Mouse (Mus musculus) bone marrow macrophage, adult 2 months (primary cell): ENCODE results near the gene Tyrp1. TPM values are rescaled to one million over a fixed set of nuclear protein-coding genes. Genes with fewer than 3 reads are reported as not detected.

Experiments used
- H3K27ac ChIP-seq: 2 replicates; pipeline ENCODE4 v1.5.1; 2012; ENCODE audit warnings: low read depth, low read length; ENCODE audit not compliant: insufficient read depth
- H3K4me1 ChIP-seq: 2 replicates; pipeline ENCODE4 v1.6.1; 2012; ENCODE audit warnings: low read length; ENCODE audit not compliant: control insufficient read depth, insufficient read depth
- H3K4me3 ChIP-seq: 2 replicates; pipeline ENCODE4 v1.5.1; 2012; ENCODE audit warnings: mild to moderate bottlenecking, low read length, moderate library complexity; ENCODE audit not compliant: insufficient read depth
- CTCF ChIP-seq: IDR thresholded peaks from 2 replicates; pipeline ENCODE4 v1.5.1; 2012; ENCODE audit warnings: low read depth, mild to moderate bottlenecking, low read length, moderate library complexity
- POLR2A ChIP-seq: IDR thresholded peaks from 2 replicates; pipeline ENCODE4 v1.6.1; 2012; ENCODE audit warnings: mild to moderate bottlenecking, low read depth, low read length, borderline replicate concordance
- polyA plus RNA-seq: library from polyadenylated mRNA; stranded (reverse); fragments of >200 nt; gene quantifications from 2 replicates; pipeline ENCODE4 v1.2.4, GENCODE M21; 2012; ENCODE audit not compliant: missing spikeins, insufficient read depth, insufficient read length

Gene Tyrp1
- polyA plus RNA-seq, result not detected in 2 replicates

DNA sequence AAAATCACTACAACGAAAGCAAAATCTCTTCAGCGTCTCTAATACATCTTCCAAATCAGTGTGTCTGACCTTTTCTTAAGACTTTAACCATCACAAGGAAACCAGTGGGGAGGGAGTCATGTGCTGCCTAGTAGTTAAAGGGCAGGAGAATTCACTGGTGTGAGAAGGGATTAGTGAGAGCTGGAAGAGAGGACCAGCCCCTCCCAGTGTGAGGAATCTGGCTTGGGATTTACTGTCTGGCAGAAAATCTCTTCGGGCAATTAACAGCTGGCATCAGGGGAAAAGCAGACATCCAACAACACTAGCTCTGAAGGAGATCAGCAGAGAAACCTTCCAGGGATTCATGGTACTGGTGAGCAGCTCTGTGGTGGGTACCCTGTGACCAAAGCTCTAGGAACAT, at the start of gene Tyrp1:
Gene Tyrp1, plus strand, starts transcription at position 74 of the 400 bp plus-strand sequence.
- no peak within 1 kb of the TSS for H3K27ac ChIP-seq
- no peak within 1 kb of the TSS for H3K4me3 ChIP-seq
- H3K4me1 ChIP-seq, result no peaks in the 10 kb centered on the region
- TF ChIP-seq POLR2A (no peak), CTCF (no peak)

DNA sequence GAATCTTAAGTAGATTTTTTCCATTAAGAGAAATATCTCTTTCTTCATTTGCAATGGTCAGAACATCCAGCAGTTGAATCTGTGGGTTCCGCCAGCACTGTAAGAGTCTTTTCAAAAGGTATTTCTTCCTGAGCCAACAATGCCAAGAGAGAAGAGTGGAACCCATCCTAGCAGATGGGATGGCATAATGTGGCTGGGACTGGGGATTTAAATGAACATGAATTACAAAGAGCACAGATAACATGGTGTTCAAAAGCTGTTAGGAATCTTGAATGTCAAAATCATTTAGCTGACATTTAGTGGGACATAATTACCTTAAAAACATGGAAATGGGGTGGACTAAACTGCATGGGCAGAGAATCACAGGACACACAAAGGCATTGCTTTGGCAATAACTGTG, 45.6 kb upstream of the Tyrp1 start:
- no peak overlapping the region for H3K27ac ChIP-seq
- H3K4me3 ChIP-seq, result no peak overlapping the region
- no peaks in the 10 kb centered on the region for H3K4me1 ChIP-seq
- no peak for TF ChIP-seq CTCF
- no peak for TF ChIP-seq POLR2A

DNA sequence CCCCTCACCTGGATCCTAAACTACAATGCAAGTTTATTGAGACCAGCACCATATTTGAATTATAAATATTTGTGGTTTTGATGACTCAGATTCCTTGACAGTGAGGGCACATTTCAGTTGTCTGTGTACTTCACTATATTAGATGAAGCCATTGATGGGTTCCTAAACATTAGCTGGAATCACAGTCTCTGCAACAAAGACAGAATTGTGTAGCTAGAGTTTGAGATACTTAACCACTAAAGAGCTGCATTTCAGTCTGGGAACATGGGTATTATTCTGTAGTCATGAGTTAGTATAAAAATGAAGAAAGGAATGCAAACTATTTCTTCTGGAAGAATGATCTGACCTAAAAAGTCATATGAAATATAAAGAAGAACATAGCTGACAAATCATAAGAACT, 14.4 kb upstream of the Tyrp1 start:
- Histone ChIP-seq H3K4me1 (no peaks in the 10 kb centered on the region), H3K4me3 (no peak overlapping the region), H3K27ac (no peak overlapping the region)
- no peak for TF ChIP-seq POLR2A
- TF ChIP-seq CTCF, result no peak

DNA sequence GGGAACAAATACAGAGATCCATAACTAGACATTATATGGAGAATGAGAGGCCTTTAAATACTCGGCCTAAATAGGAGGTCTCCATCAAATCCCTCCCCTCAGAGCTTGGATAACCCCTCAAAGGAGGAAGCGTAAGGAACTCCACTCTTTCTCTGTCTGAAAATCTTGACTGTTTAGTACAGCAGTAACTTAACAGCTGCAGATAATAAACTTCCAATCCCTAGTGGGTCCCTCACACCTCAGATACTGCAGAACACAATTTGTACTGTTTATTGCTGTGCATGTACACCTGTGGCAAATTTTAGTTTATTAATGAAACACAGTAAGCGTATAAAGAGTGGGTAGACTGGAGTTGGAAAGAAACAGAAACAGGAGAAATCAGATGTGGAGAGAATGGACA, 12.0 kb upstream of the Tyrp1 start:
- Histone ChIP-seq H3K4me1 (no peaks in the 10 kb centered on the region), H3K4me3 (no peak overlapping the region), H3K27ac (no peak overlapping the region)
- TF ChIP-seq CTCF, result no peak
- TF ChIP-seq POLR2A, result no peak

DNA sequence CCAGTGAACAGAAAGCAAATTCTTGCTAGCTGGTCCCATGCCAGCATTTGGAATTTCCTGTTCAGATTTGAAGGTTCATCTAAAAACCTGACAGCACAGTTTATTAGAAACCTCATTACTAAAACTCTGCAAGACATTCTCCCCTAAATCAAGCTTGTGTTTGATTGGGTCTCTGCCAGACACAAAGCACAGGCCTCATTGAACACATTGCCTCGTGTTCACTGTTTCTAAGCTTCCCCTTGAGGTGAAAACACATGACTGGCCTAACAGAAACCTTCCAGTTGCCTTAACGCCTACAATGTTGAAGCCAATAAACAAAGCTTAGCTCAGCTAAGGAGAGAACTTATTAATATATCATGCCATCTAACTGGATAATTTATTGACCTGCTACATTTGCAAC, 5.7 kb upstream of the Tyrp1 start:
- no peak overlapping the region for H3K27ac ChIP-seq
- TF ChIP-seq POLR2A (no peak), CTCF (no peak)
- H3K4me1 ChIP-seq, result no peaks in the 10 kb centered on the region
- H3K4me3 ChIP-seq, result no peak overlapping the region

DNA sequence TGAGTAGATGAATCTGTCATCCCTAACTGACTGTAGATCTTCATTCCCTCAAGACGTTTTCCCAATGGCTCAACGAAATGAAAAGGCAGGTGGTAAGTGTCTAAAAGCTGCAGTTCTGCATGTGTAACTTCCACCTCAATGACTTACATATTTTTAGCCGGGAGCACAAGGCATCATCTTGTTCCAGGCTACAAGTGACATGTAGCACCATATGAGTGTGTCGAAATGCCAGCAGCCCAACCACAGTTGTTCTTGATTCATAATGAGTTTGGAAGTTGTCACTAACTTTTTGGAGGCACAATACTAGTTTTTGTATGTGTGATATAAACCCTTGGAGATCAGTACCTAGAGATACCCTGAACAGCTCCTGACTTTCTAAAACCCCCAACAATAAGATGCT, 5.4 kb downstream of the Tyrp1 start:
- no peak for TF ChIP-seq POLR2A
- TF ChIP-seq CTCF, result no peak
- Histone ChIP-seq H3K4me3 (no peak overlapping the region), H3K4me1 (no peaks in the 10 kb centered on the region), H3K27ac (no peak overlapping the region)

DNA sequence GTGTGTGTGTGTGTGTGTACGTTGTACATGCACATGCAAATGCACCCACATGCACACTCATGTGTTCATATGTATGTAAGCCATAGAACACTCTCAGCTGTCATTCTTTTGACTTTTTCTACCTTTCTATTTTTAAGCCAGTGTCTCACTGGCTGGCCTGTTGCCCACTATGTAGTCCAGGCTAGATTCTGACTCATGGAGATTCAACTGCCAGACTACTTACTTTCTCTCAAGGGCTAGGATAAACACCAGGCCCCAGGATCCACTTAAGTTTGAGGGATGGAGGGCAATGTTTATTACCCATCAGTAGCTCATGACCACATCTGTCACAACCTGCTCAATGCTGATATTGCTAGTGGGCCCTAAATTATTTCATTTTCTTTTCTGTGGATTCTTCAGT, 8.1 kb downstream of the Tyrp1 start:
- TF ChIP-seq CTCF (no peak), POLR2A (no peak)
- Histone ChIP-seq H3K4me1 (no peaks in the 10 kb centered on the region), H3K27ac (no peak overlapping the region), H3K4me3 (no peak overlapping the region)

DNA sequence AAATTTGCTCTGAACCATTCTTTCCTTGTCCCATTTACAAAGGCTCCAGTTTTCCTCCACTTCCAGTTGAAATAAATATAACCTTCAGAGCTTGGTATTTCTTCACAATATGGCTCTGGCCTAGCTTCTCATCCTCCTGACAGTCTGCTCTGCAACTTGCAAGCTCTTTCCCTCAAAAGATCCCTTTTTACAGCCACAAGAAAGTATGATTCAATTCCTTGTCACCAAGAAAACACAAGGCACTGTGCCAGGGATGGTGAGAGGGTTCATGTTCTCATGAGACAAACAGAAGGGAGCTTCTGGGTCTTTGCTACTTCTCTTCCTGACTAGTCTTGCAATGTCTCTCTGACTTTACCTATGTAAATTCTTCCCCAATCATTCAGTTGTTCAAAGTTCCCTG, 9.8 kb downstream of the Tyrp1 start:
- Histone ChIP-seq H3K27ac (no peak overlapping the region), H3K4me1 (no peaks in the 10 kb centered on the region)
- TF ChIP-seq CTCF, result no peak
- no peak for TF ChIP-seq POLR2A

DNA sequence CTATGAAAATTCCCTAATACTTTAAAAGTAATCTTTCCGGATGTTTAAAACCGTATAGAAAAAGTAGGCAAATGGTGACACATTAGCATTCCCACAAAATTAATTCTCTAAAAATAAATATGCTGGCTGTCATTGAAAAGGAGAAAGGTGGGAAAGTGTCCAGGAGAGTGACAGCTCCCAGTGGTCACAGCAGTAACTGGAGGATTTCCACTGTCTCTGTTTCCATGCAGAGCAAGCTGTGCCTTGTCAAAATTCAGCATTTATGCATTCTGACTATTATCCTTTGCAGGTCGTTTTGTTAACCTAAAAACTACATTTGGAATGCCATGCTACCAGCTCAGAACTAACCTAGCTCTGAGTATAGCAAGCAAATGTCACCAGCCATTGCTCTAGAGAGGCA, 12.1 kb downstream of the Tyrp1 start:
- Histone ChIP-seq H3K4me3 (no peak overlapping the region), H3K4me1 (no peaks in the 10 kb centered on the region), H3K27ac (no peak overlapping the region)
- TF ChIP-seq CTCF (no peak), POLR2A (no peak)

More for the DNA sequence above, 9.8 kb downstream of the Tyrp1 start:
- H3K4me3 ChIP-seq, result no peak overlapping the region

DNA sequence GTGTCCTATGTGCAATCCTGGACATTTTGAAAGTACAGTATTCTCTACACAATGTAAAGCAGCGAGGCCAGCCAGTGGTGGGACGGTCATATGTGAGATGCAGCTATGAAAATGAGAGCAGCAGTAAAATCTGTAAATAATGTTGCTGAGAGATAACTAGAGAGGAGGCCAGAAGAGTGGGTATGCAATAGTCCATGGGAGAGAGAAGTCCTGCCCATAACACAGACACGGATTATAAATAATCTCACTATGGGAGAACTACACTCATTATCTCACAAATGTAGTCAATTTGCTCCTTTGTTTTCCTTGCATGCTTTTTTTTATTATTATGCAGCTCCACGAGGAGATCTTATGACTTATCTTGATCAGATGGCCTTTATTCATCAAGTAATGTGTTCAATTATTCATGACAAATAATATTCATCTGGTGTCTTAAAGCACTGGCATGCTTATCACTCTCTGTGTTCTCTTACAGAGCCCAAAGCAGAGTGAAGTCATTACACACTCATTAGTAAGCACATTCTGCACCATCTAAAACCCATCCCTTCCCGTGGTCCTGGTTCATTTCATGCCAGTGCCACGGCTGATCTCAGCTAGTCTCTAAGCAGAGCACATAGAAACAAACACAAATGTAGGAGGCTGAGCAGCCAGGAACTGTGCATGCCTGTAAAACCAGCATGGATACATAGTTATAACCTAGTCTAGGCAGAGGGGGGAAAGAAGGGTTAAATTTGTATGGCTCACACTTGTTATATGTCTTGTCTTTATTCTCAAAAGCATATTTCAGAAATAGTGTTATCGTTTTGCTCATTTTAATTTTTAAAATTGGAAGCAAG, 18.9 kb downstream of the Tyrp1 start:
- TF ChIP-seq POLR2A, result no peak
- no peak for TF ChIP-seq CTCF
- Histone ChIP-seq H3K4me3 (no peak overlapping the region), H3K27ac (no peak overlapping the region), H3K4me1 (no peaks in the 10 kb centered on the region)
